Mouse (Mus musculus) heart, postnatal 0 days (tissue): ENCODE data around the gene Ints4.

ENCODE experiments used
- CTCF ChIP-seq: IDR thresholded peaks from 2 replicates; pipeline ENCODE4 v1.5.1; 2016; ENCODE audit warnings: antibody characterized with exemption, control low read depth, low read depth
- EP300 ChIP-seq: IDR thresholded peaks from 2 replicates; pipeline ENCODE4 v1.6.1; 2016; ENCODE audit warnings: antibody characterized with exemption, low read depth

DNA sequence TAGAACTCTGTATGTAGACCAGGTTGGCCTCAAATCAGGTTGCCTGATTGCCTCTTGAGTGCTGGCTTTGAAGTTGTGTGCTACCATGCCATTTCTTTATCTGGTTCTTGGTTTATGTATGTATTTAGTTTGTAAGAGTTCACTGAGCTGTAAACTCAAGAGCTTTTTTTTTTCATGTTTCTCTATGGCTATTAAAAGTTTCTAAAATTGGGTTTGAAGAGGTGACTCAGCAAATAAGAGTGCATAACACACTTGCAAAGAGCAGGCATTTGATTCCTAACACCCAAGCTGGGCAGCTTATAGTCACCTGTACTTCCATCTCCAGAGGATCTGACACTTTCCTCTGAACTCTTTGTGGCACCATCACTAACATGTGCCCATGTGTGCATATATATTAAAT, 14.3 kb downstream of the Ints4 start:
- TF ChIP-seq CTCF (no peak), EP300 (no peak)
